Mouse (Mus musculus) spleen, adult 2 months (tissue): Measurements from ENCODE around the gene Brdt.

ENCODE experiments used
- CTCF ChIP-seq: fragments of 200-500 bp; IDR thresholded peaks from 2 replicates; pipeline ENCODE4 v1.5.1; 2011; ENCODE audit warnings: mild to moderate bottlenecking, inconsistent platforms; ENCODE audit not compliant: insufficient read depth, insufficient read length, insufficient replicate concordance; ENCODE audit errors: extremely low read depth
- POLR2A ChIP-seq: fragments of 200-500 bp; IDR thresholded peaks from 2 replicates; pipeline ENCODE4 v1.6.1; 2011; ENCODE audit warnings: low read depth, low read length, inconsistent platforms

DNA sequence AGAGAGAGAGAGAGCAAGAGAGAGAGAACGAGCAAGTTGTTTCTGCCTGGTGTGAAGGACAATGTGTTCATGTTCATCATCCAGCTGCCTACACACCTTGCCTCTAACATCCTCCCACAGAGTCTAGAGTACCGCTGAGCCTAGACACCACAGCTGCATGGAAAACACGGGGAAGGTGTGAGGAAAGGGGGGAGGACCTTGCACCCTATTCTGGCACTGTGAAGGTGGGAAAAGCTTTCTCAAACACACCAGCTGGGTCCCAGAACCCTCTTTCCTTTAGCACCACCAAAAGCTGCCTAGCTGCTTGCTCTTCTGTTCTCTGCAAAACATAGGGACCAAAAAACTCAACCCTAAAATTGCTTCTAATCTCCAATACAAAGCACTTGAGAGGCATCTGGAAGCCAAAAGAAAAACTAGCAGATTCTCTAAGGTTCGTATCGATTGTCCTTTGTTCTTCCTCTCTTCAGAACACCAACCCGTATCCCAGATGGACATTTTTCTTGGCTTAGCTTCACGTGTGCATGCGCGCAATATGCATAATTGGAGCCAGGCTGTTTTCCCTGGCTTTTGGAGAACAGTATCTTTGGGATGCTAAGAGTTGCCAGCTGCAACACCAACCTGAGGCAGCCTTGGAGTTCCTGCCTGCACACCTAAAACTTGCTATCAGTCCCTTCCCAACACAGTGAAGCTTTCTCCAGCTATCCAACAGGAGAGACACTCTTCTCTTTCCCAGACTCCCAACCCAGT, 48.2 kb upstream of the Brdt start:
- TF ChIP-seq CTCF: no peak
- TF ChIP-seq POLR2A: no peak
